Mouse (Mus musculus) adrenal gland, postnatal 25 days (tissue): ENCODE measurements at regions not wholly inside any gene's neighbourhood (a gene's known extent, or its start where the extent isn't known, plus 50 kb on each side); places are given as distances from the start of the nearest gene placed in this dataset.
A peak's percentile ranks its signal among the peaks of the same experiment; 100 is the strongest.

ENCODE experiments used
- DNase-seq: peaks from one replicate; pipeline ENCODE4 v3.0.0; 2021; ENCODE audit warnings: mixed read lengths

DNA sequence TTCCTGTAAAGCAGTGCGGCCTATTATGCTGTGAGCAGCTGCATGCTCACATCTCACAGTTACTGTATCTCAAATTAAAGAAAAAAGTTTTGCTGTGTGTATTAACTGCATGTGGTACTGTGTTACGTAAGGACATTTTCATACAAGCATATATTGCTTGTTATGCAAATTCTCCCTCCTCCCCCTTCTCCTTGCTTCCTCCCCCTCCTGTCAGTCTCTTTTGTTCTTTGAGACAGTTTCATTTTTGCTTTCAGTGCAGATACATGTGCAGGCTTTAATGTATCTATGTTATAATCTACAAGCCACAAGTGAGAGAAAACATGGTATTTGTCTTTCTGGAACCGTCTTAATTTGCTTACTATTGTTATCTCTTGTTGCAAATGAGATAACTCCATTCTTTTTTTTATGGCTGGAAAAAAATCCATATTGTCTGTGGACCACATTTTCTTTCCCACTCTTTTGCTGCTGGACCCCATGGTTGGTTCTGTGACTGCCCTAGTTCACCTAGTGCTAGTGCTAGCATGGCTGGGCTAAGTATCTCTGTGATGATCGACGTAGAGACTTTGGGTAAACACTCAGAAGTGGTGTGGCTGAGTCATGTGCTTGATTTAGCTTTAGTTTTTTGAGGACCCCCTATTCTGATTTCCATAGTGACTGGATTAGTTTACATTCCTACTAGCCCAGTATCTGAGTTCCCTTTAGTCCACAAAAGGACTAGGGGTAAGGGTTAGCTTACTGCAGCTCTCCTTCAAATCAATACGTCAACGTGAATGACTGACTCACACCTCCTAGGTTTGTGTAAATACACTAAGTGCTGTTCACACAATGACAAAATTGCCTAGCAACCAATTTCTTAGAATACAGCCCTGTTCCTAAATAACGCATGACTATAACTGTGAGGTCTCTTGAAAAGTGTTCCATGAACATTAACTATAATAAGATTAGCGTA lies 158.1 kb downstream of the Icos start:
- DNase-seq, result no peak

DNA sequence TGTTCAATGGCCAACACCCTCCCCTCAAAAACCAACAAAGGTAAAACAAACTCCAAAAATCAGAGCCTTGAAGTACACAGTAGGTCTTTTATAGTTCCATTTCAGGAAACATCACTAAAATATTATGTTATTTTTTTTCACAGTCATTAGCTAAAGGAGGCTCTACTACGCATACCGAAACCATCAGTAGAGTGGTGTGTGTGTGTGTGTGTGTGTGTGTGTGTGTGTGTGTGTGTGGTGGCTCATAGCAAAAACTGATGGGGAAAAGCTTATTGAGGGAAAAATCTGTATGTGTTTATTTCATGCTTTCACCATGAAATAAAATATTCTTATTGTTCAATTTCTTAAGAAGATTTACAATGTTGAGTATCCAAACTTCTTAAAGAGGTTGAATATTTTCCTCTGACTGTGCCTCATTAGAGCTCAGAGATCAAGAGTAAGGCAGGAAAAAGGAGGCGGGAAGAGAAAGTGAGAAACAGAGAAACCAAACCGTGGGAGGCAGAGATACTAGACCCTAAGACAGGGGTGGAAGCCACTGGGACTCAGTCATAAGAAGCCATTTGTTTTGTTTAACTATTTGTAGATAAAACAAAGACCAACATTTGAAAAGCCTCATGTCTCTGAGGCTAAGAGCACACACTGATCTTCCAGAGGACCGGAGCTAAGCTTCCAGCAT lies 159.6 kb downstream of the Icos start:
- no peak for DNase-seq

DNA sequence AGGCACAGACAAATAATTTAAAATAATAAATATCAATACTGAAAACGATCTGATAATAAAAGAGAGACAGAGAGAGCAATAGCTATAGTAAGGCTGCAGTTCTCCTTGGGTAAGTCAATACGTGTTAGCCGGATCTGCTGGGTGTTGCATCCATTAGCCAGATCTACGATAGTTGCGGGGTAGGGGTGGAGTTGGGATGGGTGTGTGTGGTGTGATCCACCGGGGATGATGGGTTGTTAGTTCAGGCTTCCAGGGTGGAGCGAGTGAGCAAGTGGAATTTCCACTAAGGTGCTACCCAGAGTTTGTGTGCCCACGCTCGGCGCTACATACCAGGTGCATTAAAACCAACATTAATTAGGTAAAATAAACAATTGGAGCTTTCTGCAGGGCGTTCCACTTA lies 160.2 kb downstream of the Icos start:
- DNase-seq, result no peak

DNA sequence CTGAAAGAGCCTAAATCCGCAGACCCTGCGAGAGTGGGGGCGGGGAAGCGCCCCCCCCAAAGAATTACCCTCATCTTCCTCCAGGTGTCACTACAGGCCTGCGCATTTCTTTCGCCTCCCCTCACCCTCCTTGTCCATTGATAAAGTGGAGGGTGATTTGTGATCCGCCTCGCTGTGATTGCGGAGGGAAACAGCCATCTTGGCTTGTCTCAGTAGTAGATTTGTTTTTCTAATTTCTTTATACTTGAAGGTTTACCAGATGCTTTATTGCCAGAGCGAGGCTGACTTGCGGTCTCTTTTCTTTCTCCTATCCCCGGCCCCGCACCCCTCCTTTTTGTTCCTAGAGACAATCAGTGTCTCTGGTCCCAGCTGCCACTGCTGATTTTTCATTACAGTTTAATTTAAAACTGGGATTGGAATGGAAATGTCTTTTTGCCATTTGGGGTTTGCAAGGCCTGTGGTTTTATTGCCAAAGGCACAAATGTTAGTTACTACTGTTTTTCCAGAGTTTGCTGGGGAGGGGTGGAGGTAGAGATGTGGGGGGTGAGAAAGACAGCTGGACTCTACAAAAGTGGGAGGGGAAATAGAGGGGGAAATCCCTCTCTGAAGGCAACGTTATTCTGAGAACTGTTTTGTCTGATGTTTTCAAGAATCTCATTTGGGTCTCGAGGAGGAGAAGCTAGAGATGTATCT lies 161.7 kb downstream of the Icos start:
- DNase-seq, result peak; percentile 20

DNA sequence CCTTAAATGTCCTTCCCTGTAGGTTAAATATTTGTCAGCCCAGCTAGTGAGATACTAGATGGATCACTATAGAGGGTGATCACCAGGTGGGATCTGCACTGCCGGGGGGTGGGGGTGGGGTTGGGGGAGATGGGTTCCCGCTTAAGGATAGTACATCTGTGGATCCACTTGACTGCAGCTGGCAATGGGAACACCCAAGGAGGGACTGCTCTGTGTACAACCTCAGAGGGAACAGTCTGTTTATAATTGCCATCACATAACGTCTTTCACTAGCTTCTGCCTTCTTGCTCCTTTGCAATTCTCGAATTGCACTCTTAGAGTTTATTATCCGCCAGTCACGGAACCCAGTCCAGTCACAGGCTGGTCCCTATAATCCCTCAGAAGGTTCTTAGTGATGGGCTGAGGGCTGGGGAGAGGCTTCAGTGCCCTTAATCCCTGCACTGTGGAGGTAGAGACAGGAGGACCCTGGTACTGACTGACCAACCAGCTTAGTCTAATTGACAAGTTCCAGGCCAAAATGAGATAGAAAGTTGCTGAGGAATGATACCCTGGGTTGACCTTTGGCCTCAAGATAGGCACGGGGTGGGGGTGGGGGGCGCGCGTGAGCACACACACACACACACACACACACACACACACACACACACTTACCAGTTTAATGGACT lies 162.4 kb downstream of the Icos start:
- DNase-seq, result no peak

DNA sequence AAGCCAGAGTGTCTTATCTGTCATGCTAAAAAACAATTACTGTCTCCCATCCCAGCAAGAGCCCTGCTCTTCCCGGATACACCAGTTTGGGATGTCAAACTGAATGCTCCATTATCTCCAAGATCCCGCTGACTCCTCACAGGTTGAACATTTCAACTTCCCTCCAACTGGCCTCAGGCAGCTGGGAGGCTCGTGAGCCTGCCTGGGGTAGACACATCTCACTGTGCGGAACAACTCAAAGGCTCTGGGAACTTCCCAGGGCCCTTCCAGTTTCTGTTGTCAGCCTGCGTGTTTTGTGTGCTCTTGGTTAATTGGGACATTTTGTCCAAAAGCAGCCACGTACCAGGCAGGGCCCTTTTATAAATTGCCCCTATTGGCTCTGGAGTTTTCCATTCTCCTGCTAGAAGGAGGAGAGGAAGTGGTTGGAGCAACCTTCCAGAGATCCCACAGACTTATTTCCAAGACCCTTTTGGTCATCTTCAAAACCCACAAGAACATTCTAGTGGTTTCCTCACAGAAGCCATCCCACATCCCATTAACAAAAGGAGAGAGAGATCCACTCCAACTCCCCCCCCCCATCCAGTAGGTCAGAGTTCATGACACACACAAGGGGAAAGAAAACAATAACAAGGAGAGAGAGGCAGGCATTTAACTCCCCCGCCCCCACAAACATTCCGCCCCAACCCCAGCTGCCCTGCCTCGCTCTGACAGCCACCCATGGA lies 163.3 kb downstream of the Icos start:
- no peak for DNase-seq

DNA sequence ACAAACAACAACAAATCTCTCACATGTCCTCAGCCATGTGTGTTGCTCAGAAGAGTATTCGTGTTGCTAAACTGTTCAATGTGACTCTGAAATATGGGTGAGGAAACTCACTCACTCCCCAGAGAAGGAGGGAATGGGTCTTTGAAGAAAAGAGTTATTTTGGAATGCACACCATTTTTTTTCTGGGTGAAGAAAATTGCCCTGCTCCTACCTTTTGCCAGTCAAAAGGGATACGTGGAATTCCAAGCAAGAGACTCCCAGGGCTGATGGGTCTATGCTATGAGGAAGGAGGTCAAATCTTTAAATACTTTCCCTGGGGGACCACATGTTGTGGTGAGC lies 163.8 kb downstream of the Icos start:
- no peak for DNase-seq

GRCm38 (mm10) chr1:61141952-61142351 lies 164.2 kb downstream of the Icos start:
- no peak for DNase-seq

GRCm38 (mm10) chr1:61143030-61143753 lies 165.5 kb downstream of the Icos start:
- no peak for DNase-seq

DNA sequence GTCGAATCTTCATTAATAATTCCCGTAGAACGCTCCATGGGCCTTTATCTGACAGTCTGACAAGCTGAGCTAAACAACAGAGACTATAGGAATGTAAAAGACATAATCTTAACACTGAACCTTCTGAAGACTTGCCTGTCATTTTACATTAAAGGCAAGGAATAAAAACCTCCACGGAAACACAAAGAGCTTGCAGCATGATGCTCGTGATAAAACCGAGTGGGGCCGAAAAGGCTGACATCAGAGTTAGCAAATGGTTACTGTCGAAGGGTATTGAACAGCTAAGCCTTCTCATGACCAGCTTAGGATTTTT lies 166.0 kb downstream of the Icos start:
- DNase-seq, result no peak

GRCm38 (mm10) chr1:61145013-61145412 lies 167.3 kb downstream of the Icos start:
- no peak for DNase-seq

DNA sequence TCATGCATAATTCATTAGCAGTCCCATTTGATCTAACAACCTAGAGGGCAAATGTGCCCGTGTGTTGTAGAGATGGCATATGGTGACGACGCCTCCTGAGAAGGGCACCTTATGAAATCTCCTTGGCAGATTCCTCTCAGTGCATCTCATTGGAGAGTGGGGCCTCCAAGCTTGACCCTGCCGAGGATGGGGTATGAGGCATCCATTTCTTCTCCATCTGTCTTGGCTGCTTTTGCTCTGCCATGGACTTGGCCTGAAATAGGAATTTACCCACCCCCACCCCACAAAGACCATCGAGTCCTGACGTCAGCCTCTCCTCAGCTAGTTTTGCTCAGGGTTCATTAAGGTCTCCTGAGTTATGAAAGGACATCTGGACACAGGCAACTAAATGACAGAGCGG lies 167.8 kb downstream of the Icos start:
- no peak for DNase-seq

DNA sequence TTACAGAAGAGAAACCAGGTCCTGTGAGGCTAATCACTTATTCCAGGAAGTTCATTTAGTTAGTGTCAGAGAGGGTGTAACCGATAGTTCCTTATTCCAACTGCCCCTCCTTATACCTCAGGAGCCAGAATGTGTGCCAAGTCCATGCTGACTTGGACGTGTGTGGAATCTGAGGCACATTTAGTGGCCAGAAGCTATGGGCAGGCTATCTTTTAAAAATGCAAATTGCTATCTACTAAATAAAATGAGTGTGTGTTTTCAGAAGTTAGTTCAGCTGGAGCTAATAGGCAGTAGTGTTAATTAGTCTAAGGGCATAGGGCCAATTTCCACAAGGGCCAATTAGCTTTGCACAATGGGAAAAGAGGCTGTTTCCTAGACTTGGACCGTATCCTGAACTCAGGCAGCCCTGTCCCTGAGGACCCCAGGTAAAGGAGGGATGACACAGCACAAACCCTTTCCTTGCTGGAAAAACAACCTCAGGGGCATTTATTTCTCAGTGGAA lies 168.5 kb downstream of the Icos start:
- DNase-seq, result no peak

DNA sequence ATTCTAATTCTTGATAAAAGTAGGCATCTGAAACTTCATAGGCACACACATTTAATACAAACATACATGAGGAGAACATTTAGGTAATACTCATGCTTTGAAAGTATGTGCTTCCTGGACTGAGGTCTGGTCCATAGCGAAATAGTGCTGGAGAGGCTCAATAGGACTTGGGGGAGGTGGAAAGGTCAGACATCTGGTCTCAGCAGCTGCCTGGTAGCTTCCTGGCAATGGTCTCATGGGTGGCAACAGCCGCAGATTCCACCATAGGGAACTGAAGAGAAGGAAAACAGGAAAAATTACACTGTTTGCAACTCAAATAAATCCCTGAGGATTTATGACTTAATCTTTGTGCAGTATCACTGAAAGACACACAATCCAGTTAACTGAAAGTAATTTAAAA lies 174.0 kb downstream of the Icos start:
- no peak for DNase-seq

- no peak for DNase-seq
Observed at GRCm38 (mm10) chr1:61152157-61152556, 174.4 kb downstream of the Icos start.

DNA sequence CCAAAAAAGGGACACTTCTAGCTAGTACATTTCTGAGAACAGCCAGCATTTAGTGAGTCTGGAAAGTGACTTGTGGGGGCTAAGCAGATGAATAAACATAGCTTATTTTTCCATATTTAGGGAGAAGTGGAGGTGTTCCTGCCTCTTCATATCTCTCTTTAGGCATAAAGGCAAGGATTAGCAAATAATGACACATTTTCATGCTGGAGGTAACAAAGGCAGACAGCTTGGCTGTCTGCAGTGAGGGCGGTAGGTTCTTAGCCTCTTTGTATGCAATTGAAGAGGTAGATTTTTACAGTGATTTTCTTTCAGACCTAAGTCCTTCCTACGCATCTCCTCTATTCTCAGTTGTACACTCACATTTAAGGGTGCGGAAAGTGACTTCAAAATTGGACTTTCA lies 176.5 kb downstream of the Icos start:
- DNase-seq, result no peak

GRCm38 (mm10) chr1:61157271-61157670 lies 179.5 kb downstream of the Icos start:
- no peak for DNase-seq

GRCm38 (mm10) chr1:61160505-61160904 lies 182.8 kb downstream of the Icos start:
- DNase-seq, result no peak

- DNase-seq, result no peak
Observed at GRCm38 (mm10) chr1:61164271-61164670, 186.5 kb downstream of the Icos start.

DNA sequence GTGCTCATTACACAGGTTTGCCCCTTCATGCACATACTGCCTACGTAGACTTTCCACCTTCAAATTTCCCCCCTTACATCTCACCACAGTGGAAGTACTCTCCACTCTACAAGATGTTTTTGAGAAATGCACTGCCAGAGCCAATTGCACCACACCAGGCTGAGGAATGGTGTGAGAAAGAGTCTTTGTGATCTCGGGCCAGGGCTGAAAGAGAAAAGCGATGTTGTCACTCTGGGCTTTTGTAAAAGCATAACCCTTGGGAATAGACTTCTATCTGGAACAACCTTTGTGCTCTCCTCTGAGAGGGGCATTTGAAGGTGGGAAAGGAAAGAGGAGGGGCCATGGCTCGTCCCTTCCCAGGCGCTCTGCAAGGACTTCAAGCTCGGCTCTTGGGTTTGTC lies 194.2 kb downstream of the Icos start:
- no peak for DNase-seq

- no peak for DNase-seq
Observed at GRCm38 (mm10) chr1:61172946-61173345, 195.2 kb downstream of the Icos start.
